Mouse (Mus musculus): ENCODE measurements around the gene Usp39.
A peak's percentile ranks its signal among the peaks of the same experiment; 100 is the strongest.

Gene Usp39

DNA sequence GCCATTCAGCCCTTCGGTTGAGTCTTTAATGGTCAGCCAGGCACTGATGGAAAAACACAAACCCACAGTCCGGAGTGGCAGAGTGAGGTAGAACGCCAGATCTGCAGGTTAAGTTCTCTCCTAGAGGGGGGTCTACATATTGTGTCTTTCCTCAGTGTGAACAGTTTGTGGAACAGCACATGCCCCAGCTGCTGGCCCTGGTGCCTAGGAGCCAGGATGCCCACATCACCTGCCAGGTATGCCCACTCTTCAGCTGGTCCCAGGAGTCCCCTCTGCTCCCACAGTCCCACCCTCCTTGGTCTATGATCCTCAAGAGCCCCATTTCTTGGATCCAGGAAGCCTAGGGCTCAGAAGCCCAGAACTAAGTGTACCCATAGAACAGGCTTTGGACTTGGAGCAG lies 32.8 kb downstream of the Usp39 start:
- DNase-seq (ENCODE audit: low read depth in 2 of 2, low spot score in 2 of 2) = no peak

DNA sequence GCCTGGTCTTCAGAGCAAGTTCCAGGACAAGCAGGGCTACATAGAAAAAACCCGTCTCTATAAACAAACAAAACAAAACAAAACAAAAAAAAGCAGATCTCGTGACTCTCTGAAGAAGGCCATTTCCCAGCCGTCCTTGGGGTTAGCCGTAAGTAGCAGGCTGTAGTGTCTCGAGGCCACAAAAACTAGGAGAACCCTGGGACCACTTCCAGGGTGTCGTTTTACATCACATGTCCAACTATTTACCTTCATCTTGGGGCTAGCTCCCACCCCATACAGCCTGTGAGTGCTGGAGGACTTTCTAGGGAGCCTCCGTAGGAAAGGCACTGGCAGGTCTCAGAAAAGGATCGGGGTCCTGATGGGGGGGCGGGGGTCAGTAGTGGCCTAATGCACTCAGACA lies 41.5 kb downstream of the Usp39 start:
- DNase-seq (ENCODE audit: low read depth in 2 of 2, low spot score in 2 of 2) = no peak

DNA sequence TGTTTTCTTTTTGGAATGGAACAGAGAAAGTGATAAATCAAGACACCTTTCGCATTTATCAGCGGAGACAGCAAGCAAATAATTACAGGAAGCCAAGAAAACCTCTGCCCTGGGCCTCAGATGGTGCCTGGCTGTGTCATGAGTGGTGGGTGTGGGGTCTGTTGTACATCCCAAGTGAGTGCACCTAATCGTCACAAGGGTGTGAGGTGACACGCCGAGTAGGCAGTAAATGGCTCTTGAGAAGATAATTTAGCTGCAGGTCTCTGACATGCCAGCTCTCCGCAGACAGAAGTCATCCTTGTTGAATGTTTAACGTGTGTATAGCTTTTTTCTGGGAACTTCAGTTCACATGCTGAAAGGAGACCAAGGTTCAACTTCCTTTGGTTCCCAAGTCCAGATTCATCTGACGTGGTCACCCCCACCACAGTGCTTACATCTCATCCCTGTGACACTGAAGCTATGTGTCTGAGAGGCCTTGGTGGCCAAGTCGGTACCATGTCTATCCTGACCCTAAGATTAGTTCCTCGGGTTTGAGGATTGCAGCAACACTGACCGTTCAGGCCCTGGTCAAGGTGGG lies 42.5 kb downstream of the Usp39 start:
- no peak for DNase-seq (ENCODE audit: low read depth in 2 of 2, low spot score in 2 of 2)

DNA sequence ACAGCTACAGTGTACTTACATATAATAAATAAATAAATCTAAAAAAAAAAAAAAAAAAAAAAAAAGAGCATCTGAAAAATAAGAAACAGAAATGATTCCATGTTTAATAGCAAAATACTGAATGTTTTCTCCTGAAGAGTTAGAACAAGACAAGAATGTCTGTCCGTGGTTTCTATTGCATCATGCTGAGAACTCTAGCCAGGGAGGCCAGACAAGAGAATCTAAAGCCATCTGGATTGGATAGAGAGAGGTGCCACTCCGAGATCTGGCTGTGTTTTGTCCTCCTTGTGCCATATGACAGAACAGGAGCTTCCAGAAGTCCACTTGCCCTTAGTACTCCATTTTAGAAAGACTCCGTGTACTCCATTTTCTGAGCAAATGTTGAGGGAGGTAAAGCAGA lies 47.2 kb downstream of the Usp39 start:
- no peak for DNase-seq (ENCODE audit: low read depth in 2 of 2, low spot score in 2 of 2)

DNA sequence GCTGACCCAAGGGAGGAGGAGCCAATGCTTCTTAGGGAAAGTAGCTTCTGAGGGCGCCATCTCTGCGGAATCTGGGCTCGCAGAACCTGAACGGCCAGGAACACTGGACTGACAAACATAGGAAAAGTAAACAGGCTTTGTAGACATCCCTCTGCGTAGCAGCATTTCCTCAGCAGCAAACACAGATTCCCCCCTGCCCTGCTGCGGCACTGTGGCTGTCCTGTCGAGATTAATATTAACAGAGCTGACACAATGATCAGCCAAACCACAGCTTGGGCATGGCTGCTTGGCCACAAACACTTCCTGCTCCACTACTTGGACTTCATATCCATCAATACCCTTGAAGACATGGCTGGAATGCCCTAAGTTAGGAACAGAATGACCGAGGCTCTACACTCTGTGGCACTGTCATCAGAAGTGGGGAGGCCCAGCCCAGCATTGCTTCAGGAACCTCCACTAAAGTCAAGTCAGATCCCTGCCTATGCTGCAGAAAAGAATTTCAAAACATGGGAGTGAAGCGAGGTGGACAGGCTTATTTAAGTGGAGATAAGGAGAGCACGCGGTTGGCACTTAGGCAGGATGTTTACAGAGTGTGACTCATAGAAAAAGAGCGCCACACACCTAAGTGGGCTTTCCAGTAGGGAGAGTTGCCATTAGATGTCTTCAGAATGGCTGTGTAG lies 51.9 kb downstream of the Usp39 start:
- no peak for DNase-seq (ENCODE audit: low read depth in 2 of 2, low spot score in 2 of 2)

DNA sequence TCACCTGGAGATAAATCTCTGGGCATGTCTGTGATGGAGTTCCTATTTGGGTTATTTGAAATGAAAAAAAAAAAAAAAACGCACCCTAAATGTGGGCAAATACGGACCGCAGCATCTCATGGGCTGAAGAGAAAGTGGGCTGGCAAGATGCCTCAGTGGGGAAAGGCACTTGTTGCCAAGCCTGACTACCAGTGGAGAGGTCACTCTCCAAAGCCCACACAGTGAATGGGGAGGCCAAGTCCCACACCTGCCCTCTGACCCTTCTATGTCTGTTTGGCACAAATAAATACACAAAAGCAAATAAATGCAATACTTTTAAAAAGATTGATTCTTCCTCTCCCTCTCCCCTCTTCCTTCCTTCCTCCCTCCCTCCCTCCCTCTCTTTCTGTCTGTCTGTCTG lies 55.5 kb downstream of the Usp39 start:
- no peak for DNase-seq (ENCODE audit: low read depth in 2 of 2, low spot score in 2 of 2)

DNA sequence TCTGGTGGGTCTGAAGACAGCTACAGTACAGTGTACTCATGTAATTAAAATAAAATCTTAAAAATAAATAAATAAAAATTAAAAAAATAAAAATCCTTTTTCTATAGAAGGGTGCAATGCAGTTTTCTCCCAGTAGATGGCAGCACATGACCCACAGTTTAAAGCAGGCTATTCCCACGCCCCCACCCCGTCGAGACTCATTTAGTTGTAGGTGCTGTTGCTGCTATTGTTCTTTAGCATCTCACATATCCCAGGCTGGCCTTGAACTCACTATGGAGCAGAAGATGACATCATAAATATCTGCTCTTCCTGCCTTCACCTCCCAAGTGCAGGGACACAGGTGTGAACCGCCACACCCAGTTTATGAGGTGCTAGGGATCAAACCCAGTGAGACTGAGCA lies 61.1 kb downstream of the Usp39 start:
- DNase-seq (ENCODE audit: low read depth in 2 of 2, low spot score in 2 of 2) = peak; percentile 15 to 34

DNA sequence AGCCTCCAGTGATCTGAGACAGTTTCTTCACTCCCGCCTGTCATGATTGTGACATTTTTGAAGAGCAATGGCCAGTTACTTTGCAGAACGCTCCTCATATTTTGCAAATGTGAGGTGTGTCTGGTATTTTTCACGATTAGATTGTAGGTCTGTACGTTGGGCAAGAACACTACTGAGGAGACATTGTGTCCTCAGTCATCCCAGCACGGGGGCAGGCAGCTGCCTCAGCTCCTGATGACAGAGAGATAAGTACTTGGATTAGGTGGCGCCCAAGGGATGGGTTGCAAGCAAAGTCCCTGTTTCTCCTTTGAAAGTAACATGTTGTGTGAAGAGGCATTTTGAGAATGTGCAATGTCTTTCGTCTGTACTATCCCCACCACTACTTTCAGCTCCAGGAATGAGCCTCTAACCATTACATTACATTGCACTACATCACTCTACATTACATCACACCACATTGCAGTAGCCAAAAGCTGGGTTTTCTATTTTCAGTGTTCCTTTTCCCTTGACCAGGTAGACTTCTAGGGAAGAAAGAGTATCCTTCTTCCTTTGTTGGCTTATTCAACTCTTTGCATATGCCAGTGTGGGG lies 64.5 kb downstream of the Usp39 start:
- DNase-seq (ENCODE audit: low read depth in 2 of 2, low spot score in 2 of 2) = no peak

DNA sequence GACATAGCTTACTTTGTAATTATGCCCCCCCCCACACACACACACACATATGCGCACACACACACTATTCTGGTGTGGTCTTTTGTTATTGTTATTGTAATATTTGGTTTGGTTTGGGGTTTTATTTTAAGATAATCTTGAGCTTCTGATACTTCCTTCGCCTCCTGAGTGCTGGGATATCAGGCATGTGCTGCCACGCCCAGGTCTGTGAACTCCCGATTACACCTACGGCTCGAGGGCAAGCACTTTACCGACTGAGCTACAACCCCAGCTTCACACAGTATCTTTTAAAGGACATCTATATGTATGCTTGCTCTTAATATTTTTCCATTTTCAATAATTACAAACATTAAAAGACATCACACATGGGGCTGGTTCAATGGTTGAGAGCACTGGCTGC lies 65.5 kb downstream of the Usp39 start:
- DNase-seq (ENCODE audit: low read depth in 2 of 2, low spot score in 2 of 2) = no peak

DNA sequence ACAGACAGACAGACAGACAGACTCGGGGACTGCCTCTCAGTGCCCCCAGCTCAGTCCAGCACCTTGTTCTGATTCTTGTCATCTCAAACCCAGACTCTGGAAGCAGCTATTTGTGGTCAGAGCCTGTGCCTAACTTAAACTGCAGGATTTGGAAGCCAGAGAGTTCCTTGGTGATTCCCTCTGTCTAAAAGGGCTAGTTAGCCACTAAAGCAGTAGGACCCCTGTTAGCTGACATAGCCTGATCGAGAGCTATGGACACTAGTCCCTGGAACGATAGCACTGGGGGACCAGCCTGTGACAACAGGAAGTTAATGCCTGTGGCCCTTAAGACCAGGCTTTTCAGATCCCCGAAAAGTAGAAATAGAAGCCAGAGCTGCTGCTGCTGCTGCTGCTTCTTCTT lies 66.1 kb downstream of the Usp39 start:
- DNase-seq (ENCODE audit: low read depth in 2 of 2, low spot score in 2 of 2) = no peak

DNA sequence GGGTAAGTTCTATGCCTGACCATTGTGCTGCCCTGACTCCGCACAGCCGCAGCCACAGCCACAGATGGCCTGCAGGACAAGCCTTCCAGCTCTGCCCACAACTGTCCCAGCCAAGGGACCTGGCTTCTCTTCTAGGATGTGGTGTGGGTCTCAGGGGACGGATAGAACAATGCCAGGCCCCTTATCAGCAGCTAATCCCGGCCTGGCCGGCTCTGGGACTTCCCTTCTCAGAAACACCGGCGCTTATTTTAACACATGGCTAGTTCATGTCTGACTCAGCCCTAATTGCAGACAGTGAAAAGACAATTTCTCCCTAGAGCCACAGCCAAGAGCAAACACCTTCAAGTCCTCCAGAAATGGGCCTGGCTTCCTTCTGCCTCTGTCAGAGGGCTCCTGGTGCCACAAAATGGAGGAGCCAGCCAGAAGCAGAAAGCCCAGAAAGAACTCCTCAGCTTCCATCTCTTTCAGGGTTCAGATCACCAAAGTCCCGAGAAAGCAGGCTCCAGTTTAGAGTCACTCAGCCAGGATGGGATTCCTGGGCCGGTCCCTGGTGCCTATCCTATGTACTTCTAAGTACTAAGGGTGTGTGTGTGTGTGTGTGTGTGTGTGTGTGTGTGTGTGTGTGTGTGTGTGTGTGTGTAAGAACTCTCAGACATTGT lies 67.3 kb downstream of the Usp39 start:
- DNase-seq (ENCODE audit: low read depth in 2 of 2, low spot score in 2 of 2) = no peak

DNA sequence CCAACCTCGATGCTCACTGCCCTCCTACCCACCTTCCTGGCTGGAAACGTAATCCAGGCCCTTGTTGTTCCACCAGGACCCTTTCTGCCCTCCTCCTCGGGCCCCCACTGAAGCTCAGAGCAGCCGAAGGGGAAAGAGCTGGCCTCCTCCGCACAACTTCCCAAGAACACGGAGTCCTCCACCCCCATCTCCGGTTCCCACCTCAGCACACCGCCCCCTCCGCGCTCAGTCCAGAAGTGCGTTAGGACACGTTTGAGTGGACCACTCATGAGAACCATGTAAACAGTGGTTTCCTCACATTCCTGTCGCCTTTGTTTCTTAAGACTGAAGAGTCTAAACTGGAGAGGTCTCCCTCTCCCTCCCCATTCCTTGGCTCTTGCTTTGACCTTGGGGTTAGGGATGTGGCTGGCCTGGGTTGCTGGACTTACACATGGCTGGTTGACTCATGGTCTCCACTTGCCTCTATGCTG lies 68.0 kb downstream of the Usp39 start:
- no peak for DNase-seq (ENCODE audit: low read depth in 2 of 2, low spot score in 2 of 2)

DNA sequence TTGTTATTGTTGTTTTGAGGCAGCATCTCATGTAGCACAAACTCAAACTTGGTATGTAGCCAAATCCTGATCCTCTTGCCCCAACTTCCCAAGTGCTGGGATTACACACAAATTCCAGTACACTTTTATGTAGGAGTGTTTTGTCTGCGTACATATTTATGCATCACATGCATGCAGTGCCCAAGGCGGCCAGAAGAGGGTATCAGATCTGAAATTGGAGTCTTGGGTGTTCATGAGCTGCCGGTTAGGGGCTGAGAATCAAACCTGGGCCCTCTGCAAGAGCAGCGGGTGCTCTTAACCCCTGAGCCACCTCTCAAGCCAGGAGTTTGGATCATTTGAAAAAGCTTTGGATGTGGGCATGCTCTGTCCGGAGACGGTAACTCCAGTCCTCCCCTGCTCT lies 68.8 kb downstream of the Usp39 start:
- DNase-seq (ENCODE audit: low read depth in 2 of 2, low spot score in 2 of 2) = no peak

DNA sequence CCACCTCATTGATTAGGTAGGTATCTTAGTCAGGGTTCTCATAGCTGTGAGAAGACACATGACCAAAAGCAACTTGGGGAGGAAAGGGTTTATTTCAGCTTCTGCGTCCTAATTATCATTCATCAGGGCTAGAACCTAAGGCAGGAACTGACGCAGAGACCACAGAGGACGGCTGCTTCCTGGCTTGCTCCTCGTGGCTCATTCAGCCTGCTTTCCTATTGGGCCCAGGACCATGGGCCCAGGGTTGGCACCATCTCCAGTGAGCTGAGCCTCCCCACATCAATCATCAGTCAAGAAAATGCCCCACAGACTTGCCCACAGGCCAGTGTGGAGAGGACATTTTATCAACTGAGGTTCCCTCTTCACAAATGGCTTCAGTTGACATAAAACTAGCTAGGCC lies 69.5 kb downstream of the Usp39 start:
- no peak for DNase-seq (ENCODE audit: low read depth in 2 of 2, low spot score in 2 of 2)

DNA sequence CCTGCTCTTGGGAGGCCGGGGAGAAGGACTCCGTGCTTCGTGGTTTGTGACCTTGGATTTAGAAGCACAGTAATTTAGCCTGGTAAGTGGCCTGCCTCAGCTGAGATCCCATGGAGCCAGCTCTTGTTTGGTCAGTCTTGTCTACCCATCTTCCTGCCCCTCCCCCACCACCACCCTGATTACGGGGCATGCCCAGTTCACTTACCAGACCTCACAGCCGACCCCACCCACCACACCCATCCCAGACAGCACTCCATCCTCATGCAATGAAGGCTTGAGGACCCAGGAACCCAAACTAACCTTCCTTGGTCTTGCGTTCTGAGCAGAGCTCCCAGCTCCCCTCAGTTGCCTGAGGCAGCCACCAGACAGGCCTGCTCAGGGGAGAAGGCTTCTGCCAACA lies 71.8 kb downstream of the Usp39 start:
- no peak for DNase-seq (ENCODE audit: low read depth in 2 of 2, low spot score in 2 of 2)

DNA sequence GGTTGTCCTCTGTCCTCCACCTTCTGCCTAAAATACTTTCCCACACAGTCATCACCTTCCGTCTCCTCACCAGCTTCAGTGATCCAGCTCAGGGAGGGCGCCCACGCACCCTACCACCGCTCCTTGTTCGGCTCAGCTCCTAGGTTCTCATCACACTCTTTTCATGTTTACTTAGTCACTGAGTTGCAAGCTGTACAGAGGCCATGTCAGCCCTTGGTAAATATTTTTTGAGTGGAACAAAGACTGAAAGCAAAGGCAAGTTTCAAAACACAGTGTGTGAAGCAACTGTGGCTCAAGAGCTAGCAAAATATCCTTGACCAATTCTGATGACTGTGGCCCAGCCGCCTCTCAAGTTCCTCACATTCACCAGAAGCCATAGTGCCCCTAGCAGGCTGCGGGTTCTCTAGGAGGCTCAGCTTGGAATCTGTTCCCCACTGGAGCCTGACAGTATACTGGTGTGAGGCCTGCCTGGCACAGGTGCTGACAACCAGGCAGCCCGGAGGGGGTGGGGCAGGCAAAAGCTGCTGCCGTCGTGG lies 72.8 kb downstream of the Usp39 start:
- no peak for DNase-seq (ENCODE audit: low read depth in 2 of 2, low spot score in 2 of 2)

DNA sequence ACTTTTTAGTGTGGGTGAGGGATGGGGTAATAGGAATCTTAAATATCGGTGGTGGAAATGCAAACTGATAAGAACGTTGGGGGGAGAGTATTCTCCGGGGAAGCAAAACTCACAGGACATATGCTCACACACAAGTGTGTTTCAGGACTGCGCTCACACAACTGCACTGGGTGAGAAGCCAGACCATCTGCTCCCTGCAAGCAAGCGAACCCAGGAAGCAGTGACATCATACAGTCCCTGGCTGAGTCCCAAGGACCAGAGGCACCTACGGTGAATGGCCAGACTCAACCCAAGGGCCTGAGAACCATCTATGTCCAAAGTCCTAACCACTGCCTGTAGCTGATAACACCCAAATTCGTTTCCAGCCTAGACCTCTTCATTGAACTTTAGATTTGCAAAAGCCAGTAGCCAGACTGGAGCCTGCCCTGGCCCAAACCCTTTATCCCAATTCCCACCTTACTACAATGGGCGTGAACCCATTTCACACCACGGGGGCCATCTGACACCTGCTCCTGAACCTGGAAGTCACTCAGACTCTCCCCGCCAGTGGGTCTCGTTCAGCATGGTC lies 73.9 kb downstream of the Usp39 start:
- no peak for DNase-seq (ENCODE audit: low read depth in 2 of 2, low spot score in 2 of 2)

DNA sequence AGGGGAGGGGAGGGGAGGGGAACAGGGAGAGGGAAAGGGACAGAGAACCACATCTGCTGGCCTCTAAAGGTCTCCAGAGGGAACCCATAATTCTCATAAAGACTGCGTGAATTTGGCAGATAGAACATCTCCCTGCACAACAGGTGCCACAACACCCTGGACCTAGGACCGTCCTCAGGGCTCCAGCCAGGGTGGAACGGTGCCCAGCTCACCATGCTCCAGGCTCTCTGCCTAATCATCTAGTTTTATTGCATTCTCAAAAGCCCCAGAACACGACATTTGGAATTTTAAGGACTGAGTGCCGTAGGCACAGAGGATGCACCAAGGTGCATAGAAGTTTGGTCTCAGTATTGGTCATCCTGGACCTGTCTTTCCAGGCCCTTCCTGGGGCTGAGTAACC lies 74.7 kb downstream of the Usp39 start:
- no peak for DNase-seq (ENCODE audit: low read depth in 2 of 2, low spot score in 2 of 2)

All from CD8-positive naive resting alpha-beta T cell, adult 2 months (primary cell).